Mouse (Mus musculus) kidney, embryonic 16.5 days (tissue): ENCODE data around the gene Slc2a10. TPM values are rescaled to one million over a fixed set of nuclear protein-coding genes. Genes with fewer than 3 reads are reported as not detected.
A peak's percentile ranks its signal among the peaks of the same experiment; 100 is the strongest.
"Not testable (repeated sequence)": the region's sequence is repeated elsewhere in the genome, so short reads cannot be mapped to it uniquely, and the experiment has no call there.

ENCODE experiments used
- ATAC-seq: fragments of 200-750 bp; cut with Nextera tagmentation; 2 replicates; pipeline ENCODE4 v1.8.0; 2017; ENCODE audit warnings: moderate TSS enrichment; ENCODE audit not compliant: low FRiP score, low TSS enrichment
- H3K27ac ChIP-seq: fragments of 300-500 bp; sonication (generic); 2 replicates; pipeline ENCODE4 v1.5.1; 2014; ENCODE audit warnings: low read length
- H3K27me3 ChIP-seq: fragments of 300-500 bp; sonication (generic); 2 replicates; pipeline ENCODE4 v1.6.1; 2014; ENCODE audit warnings: low read length, control low read depth, mixed read lengths; ENCODE audit not compliant: insufficient read depth
- H3K36me3 ChIP-seq: fragments of 300-500 bp; sonication (generic); 2 replicates; pipeline ENCODE4 v1.6.1; 2014; ENCODE audit warnings: low read length, control low read depth, mixed read lengths; ENCODE audit not compliant: insufficient read depth
- H3K4me1 ChIP-seq: fragments of 300-500 bp; sonication (generic); 2 replicates; pipeline ENCODE4 v1.6.1; 2014; ENCODE audit warnings: low read length, control low read depth, mixed read lengths; ENCODE audit not compliant: insufficient read depth
- H3K4me2 ChIP-seq: fragments of 300-500 bp; sonication (generic); replicated peaks from 2 replicates; pipeline ENCODE4 v1.6.1; 2014; ENCODE audit warnings: low read depth, low read length
- H3K4me3 ChIP-seq: fragments of 300-500 bp; sonication (generic); 2 replicates; pipeline ENCODE4 v1.5.1; 2014; ENCODE audit warnings: mild to moderate bottlenecking, low read length
- H3K9ac ChIP-seq: fragments of 300-500 bp; sonication (generic); replicated peaks from 2 replicates; pipeline ENCODE4 v1.6.1; 2014; ENCODE audit warnings: low read length
- H3K9me3 ChIP-seq: fragments of 300-500 bp; sonication (generic); 2 replicates; pipeline ENCODE4 v1.6.1; 2016; ENCODE audit warnings: low read length, control low read depth
- WGBS: fragments of 180-500 bp; shearing (Covaris S2); extraction: QIAGEN DNeasy Blood & Tissue Kit; methylation state at CpG from one replicate; pipeline ENCODE4 v1.1.7; 2014; 5-methylcytosine and 5-hydroxymethylcytosine counted together
- polyA plus RNA-seq: library from polyadenylated mRNA; unstranded; fragments of >200 nt; fragmentation: Nextera tagmentation; extraction: Ambion mirVana; gene quantifications from 2 replicates; pipeline ENCODE4 v1.2.1, GENCODE M21; 2015

Gene Slc2a10
- polyA plus RNA-seq, 1 experiment from 2014 or later, result 8.3 TPM

DNA sequence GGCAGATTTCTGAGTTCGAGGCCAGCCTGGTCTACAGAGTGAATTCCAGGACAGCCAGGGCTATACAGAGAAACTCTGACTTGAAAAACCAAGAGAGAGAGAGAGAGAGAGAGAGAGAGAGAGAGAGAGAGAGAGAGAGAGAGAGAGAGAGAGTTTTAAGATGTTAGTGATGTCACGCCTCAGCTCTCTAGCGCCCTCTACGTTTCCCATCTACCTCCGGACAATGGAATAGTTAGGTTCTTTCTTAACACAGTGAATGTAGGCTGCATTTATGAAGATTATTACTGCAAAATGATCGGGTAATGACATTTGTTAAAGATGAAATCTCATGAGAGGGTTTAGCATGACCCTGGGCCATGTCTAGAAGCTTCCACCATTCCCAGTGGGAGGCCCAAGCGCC is 46.8 kb downstream of the Slc2a10 start:
- not testable (repeated sequence) for H3K9me3 ChIP-seq, H3K9ac ChIP-seq, H3K36me3 ChIP-seq, H3K27me3 ChIP-seq, H3K4me1 ChIP-seq, H3K4me3 ChIP-seq, H3K27ac ChIP-seq, ATAC-seq, H3K4me2 ChIP-seq
- WGBS, result 82% methylated on average over 7 of the region's 7 CpGs

DNA sequence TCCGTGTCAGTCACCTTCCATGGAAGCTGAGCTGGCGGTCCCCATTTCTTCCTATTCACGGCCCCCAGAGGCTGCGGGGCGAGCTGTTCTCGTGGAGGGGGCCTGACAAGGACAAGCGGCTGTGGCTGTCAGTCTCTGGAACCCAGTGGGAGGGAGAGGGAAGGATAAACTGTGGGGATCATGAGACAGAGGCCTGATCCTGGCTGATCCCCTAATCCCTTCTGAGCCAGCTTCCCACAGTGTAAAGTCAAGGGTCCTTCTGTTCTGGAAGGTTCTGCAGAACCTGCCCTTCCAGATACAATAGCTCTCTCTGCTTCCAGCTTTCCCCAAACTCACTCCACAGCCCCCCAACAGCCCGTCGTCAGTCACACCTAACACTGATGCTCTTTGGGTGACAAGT is 50.5 kb downstream of the Slc2a10 start:
- Histone ChIP-seq H3K4me3 (no peak overlapping the region), H3K36me3 (no peaks in the 10 kb centered on the region), H3K9ac (no peak overlapping the region), H3K27ac (no peak overlapping the region), H3K27me3 (no peaks in the 10 kb centered on the region), H3K4me2 (no peak overlapping the region), H3K4me1 (peaks cover 9% of the 10 kb centered on the region), H3K9me3 (no peaks in the 10 kb centered on the region)
- 75% methylated on average over 9 of the region's 9 CpGs for WGBS
- ATAC-seq, result no peak

- 82% methylated on average over 7 of the region's 7 CpGs for WGBS
- Histone ChIP-seq H3K4me3 (no peak overlapping the region), H3K9me3 (no peaks in the 10 kb centered on the region), H3K4me2 (no peak overlapping the region), H3K9ac (no peak overlapping the region), H3K4me1 (peaks cover 20% of the 10 kb centered on the region), H3K27me3 (no peaks in the 10 kb centered on the region), H3K27ac (no peak overlapping the region), H3K36me3 (no peaks in the 10 kb centered on the region)
- ATAC-seq, result no peak
Observed at GRCm38 (mm10) chr2:165557278-165557677, 53.7 kb downstream of the Slc2a10 start.

- no peak overlapping the region for H3K4me3 ChIP-seq
- 0 out of 2 replicates have a peak overlapping the region, but pooled peaks have one; percentile 17 for H3K9ac ChIP-seq
- no peaks in the 10 kb centered on the region for H3K36me3 ChIP-seq
- 34% methylated on average over 11 of the region's 11 CpGs for WGBS
- peak overlapping the region; percentile 19; the same call in 1 of the 2 replicates for H3K4me2 ChIP-seq
- peaks cover 28% of the 10 kb centered on the region for H3K4me1 ChIP-seq
- H3K27ac ChIP-seq, result no peak overlapping the region
- ATAC-seq, result peak; percentile 36
- H3K27me3 ChIP-seq, result peaks cover 8% of the 10 kb centered on the region; the same call in 1 of the 2 replicates
- no peaks in the 10 kb centered on the region for H3K9me3 ChIP-seq
Observed at GRCm38 (mm10) chr2:165558916-165559315, 55.3 kb downstream of the Slc2a10 start.

- H3K27me3 ChIP-seq, result peaks cover 11% of the 10 kb centered on the region; the same call in 1 of the 2 replicates
- no peaks in the 10 kb centered on the region for H3K9me3 ChIP-seq
- no peak overlapping the region for H3K4me3 ChIP-seq
- peaks cover 28% of the 10 kb centered on the region for H3K4me1 ChIP-seq
- WGBS, result 16% methylated on average over 11 of the region's 11 CpGs
- H3K36me3 ChIP-seq, result no peaks in the 10 kb centered on the region
- peak overlapping the region; percentile 51; the same call in 1 of the 2 replicates for H3K27ac ChIP-seq
- no peak overlapping the region for H3K9ac ChIP-seq
- H3K4me2 ChIP-seq, result peak overlapping the region; percentile 19; the same call in 1 of the 2 replicates
- ATAC-seq, result peak; percentile 39; the same call in 1 of the 2 replicates
Observed at GRCm38 (mm10) chr2:165559506-165560235, 56.1 kb downstream of the Slc2a10 start.

- H3K27me3 ChIP-seq, result peaks cover 11% of the 10 kb centered on the region; the same call in 1 of the 2 replicates
- WGBS, result 81% methylated on average over 6 of the region's 6 CpGs
- H3K27ac ChIP-seq, result no peak overlapping the region
- peaks cover 28% of the 10 kb centered on the region for H3K4me1 ChIP-seq
- H3K9ac ChIP-seq, result no peak overlapping the region
- no peaks in the 10 kb centered on the region for H3K9me3 ChIP-seq
- H3K36me3 ChIP-seq, result no peaks in the 10 kb centered on the region
- no peak overlapping the region for H3K4me2 ChIP-seq
- no peak for ATAC-seq
- no peak overlapping the region for H3K4me3 ChIP-seq
Observed at GRCm38 (mm10) chr2:165561861-165562260, 58.3 kb downstream of the Slc2a10 start.

- ATAC-seq, result 0 out of 2 replicates have a peak, but pooled peaks have one; percentile 21
- WGBS, result under 1% methylated on average over 52 of the region's 52 CpGs
- peak overlapping the region; percentile 54 for H3K9ac ChIP-seq
- H3K27ac ChIP-seq, result no peak overlapping the region
- peak overlapping the region; percentile 61 for H3K4me2 ChIP-seq
- peaks cover 24% of the 10 kb centered on the region for H3K4me1 ChIP-seq
- H3K27me3 ChIP-seq, result peaks cover 11% of the 10 kb centered on the region; the same call in 1 of the 2 replicates
- H3K36me3 ChIP-seq, result no peaks in the 10 kb centered on the region
- H3K9me3 ChIP-seq, result no peaks in the 10 kb centered on the region
- peak overlapping the region; percentile 47 for H3K4me3 ChIP-seq
Observed at GRCm38 (mm10) chr2:165563298-165564058, 59.9 kb downstream of the Slc2a10 start.

GRCm38 (mm10) chr2:165564101-165564500 is 60.5 kb downstream of the Slc2a10 start:
- Histone ChIP-seq H3K9me3 (no peaks in the 10 kb centered on the region), H3K36me3 (no peaks in the 10 kb centered on the region), H3K27ac (no peak overlapping the region), H3K4me2 (no peak overlapping the region), H3K27me3 (peaks cover 11% of the 10 kb centered on the region; the same call in 1 of the 2 replicates), H3K4me1 (peaks cover 19% of the 10 kb centered on the region), H3K9ac (no peak overlapping the region; the same call in 1 of the 2 replicates), H3K4me3 (no peak overlapping the region)
- WGBS, result 55% methylated on average over 8 of the region's 8 CpGs
- no peak for ATAC-seq

GRCm38 (mm10) chr2:165564620-165565019 is 61.0 kb downstream of the Slc2a10 start:
- no peak overlapping the region for H3K9ac ChIP-seq
- H3K27ac ChIP-seq, result no peak overlapping the region
- no peak overlapping the region for H3K4me3 ChIP-seq
- no peaks in the 10 kb centered on the region for H3K9me3 ChIP-seq
- no peaks in the 10 kb centered on the region for H3K36me3 ChIP-seq
- H3K27me3 ChIP-seq, result peaks cover 11% of the 10 kb centered on the region; the same call in 1 of the 2 replicates
- 68% methylated on average over 6 of the region's 6 CpGs for WGBS
- no peak overlapping the region for H3K4me2 ChIP-seq
- no peak for ATAC-seq
- peaks cover 13% of the 10 kb centered on the region for H3K4me1 ChIP-seq
